Mouse (Mus musculus): Measurements from ENCODE around the gene Slc7a15. TPM values are rescaled to one million over a fixed set of nuclear protein-coding genes. Genes with fewer than 3 reads are reported as not detected.

Gene Slc7a15
- polyA plus RNA-seq, 1 experiment from 2014 or later = not detected

- no peaks in the 10 kb centered on the region for H3K36me3 ChIP-seq (ENCODE audit: control insufficient read depth, insufficient read depth, low read length)
- no peaks in the 10 kb centered on the region for H3K27me3 ChIP-seq (ENCODE audit: control insufficient read depth, insufficient read depth, low read length)
- H3K4me1 ChIP-seq (ENCODE audit: control insufficient read depth, insufficient read depth, low read length) = peaks cover 23% of the 10 kb centered on the region
- peak; percentile 77 for DNase-seq (ENCODE audit: low spot score)
- peak overlapping the region; percentile 96 for H3K27ac ChIP-seq (replicated peaks; ENCODE audit: low read depth, low read length)
- peak overlapping the region; percentile 78 for H3K4me3 ChIP-seq (ENCODE audit: low read depth, low read length)
- H3K4me2 ChIP-seq (ENCODE audit: low read depth, severe bottlenecking) = peak overlapping the region; percentile 95
- peak overlapping the region; percentile 90 for H3K9ac ChIP-seq (ENCODE audit: low read length)
- H3K9me3 ChIP-seq (ENCODE audit: control insufficient read depth, low read length) = no peaks in the 10 kb centered on the region
- WGBS = under 1% methylated on average over 98 of the region's 99 CpGs
- peak; percentile 24 for ATAC-seq (ENCODE audit: insufficient number of reproducible peaks, low FRiP score, low TSS enrichment, low read depth)
Measured at GRCm38 (mm10) chr12:8499001-8499870, 99.6 kb downstream of the Slc7a15 start.

- peaks cover 23% of the 10 kb centered on the region for H3K4me1 ChIP-seq (ENCODE audit: control insufficient read depth, insufficient read depth, low read length)
- DNase-seq (ENCODE audit: low spot score) (no peak), ATAC-seq (ENCODE audit: insufficient number of reproducible peaks, low FRiP score, low TSS enrichment, low read depth) (no peak; the same call in 1 of the 2 replicates)
- H3K27me3 ChIP-seq (ENCODE audit: control insufficient read depth, insufficient read depth, low read length) = no peaks in the 10 kb centered on the region
- no peaks in the 10 kb centered on the region for H3K9me3 ChIP-seq (ENCODE audit: control insufficient read depth, low read length)
- H3K4me2 ChIP-seq (ENCODE audit: low read depth, severe bottlenecking) = peak overlapping the region; percentile 95
- H3K4me3 ChIP-seq (ENCODE audit: low read depth, low read length) = peak overlapping the region; percentile 78
- H3K9ac ChIP-seq (ENCODE audit: low read length) = peak overlapping the region; percentile 90
- no peaks in the 10 kb centered on the region for H3K36me3 ChIP-seq (ENCODE audit: control insufficient read depth, insufficient read depth, low read length)
- 4% methylated on average over 10 of the region's 13 CpGs for WGBS
- H3K27ac ChIP-seq (replicated peaks; ENCODE audit: low read depth, low read length) = 0 out of 2 replicates have a peak overlapping the region, but pooled peaks have one; percentile 26
Measured at GRCm38 (mm10) chr12:8498591-8499000, 100.3 kb downstream of the Slc7a15 start.

- DNase-seq (ENCODE audit: low spot score) (no peak), ATAC-seq (ENCODE audit: insufficient number of reproducible peaks, low FRiP score, low TSS enrichment, low read depth) (no peak)
- WGBS = 38% methylated on average over 8 of the region's 8 CpGs
- Histone ChIP-seq H3K9ac (ENCODE audit: low read length) (peak overlapping the region; percentile 90), H3K27me3 (ENCODE audit: control insufficient read depth, insufficient read depth, low read length) (no peaks in the 10 kb centered on the region), H3K9me3 (ENCODE audit: control insufficient read depth, low read length) (no peaks in the 10 kb centered on the region), H3K36me3 (ENCODE audit: control insufficient read depth, insufficient read depth, low read length) (no peaks in the 10 kb centered on the region), H3K4me2 (ENCODE audit: low read depth, severe bottlenecking) (peak overlapping the region; percentile 95), H3K27ac (replicated peaks; ENCODE audit: low read depth, low read length) (no peak overlapping the region), H3K4me1 (ENCODE audit: control insufficient read depth, insufficient read depth, low read length) (peaks cover 23% of the 10 kb centered on the region), H3K4me3 (ENCODE audit: low read depth, low read length) (peak overlapping the region; percentile 78)
Measured at GRCm38 (mm10) chr12:8498148-8498571, 100.7 kb downstream of the Slc7a15 start.

DNA sequence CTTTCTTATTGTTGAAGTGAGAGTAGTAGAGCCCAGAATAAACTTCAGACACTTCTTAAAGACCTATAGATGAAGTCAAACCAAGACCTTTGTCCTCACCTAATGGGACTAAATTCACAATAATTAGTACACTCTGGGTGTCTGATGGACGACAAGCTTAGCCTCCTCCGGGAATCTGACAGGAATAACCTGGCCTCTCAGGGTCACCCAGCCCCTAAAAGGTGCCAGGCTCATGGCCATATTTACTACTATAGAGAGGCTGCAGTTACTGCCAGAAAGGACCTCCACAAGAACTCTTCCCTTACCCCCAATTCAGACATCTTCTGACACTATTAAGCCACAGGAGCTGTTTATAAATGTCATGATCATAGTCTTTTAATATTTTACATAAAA is 101.6 kb downstream of the Slc7a15 start:
- Histone ChIP-seq H3K9me3 (ENCODE audit: control insufficient read depth, low read length) (no peaks in the 10 kb centered on the region), H3K9ac (ENCODE audit: low read length) (no peak overlapping the region), H3K27ac (replicated peaks; ENCODE audit: low read depth, low read length) (no peak overlapping the region), H3K4me2 (ENCODE audit: low read depth, severe bottlenecking) (0 out of 2 replicates have a peak overlapping the region, but pooled peaks have one; percentile 13), H3K36me3 (ENCODE audit: control insufficient read depth, insufficient read depth, low read length) (no peaks in the 10 kb centered on the region), H3K27me3 (ENCODE audit: control insufficient read depth, insufficient read depth, low read length) (no peaks in the 10 kb centered on the region), H3K4me1 (ENCODE audit: control insufficient read depth, insufficient read depth, low read length) (peaks cover 23% of the 10 kb centered on the region), H3K4me3 (ENCODE audit: low read depth, low read length) (no peak overlapping the region)
- no peak for DNase-seq (ENCODE audit: low spot score)
- no peak for ATAC-seq (ENCODE audit: insufficient number of reproducible peaks, low FRiP score, low TSS enrichment, low read depth)
- WGBS = 17% methylated on average over 2 of the region's 2 CpGs

GRCm38 (mm10) chr12:8496679-8497313 is 102.1 kb downstream of the Slc7a15 start:
- no peak overlapping the region for H3K4me3 ChIP-seq (ENCODE audit: low read depth, low read length)
- DNase-seq (ENCODE audit: low spot score) (no peak), ATAC-seq (ENCODE audit: insufficient number of reproducible peaks, low FRiP score, low TSS enrichment, low read depth) (no peak)
- WGBS = 35% methylated on average over 2 of the region's 2 CpGs
- no peaks in the 10 kb centered on the region for H3K27me3 ChIP-seq (ENCODE audit: control insufficient read depth, insufficient read depth, low read length)
- H3K9me3 ChIP-seq (ENCODE audit: control insufficient read depth, low read length) = no peaks in the 10 kb centered on the region
- peaks cover 23% of the 10 kb centered on the region for H3K4me1 ChIP-seq (ENCODE audit: control insufficient read depth, insufficient read depth, low read length)
- no peaks in the 10 kb centered on the region for H3K36me3 ChIP-seq (ENCODE audit: control insufficient read depth, insufficient read depth, low read length)
- no peak overlapping the region for H3K27ac ChIP-seq (replicated peaks; ENCODE audit: low read depth, low read length)
- no peak overlapping the region for H3K9ac ChIP-seq (ENCODE audit: low read length)
- 0 out of 2 replicates have a peak overlapping the region, but pooled peaks have one; percentile 13 for H3K4me2 ChIP-seq (ENCODE audit: low read depth, severe bottlenecking)

- 18% methylated on average over 15 of the region's 15 CpGs for WGBS
- Histone ChIP-seq H3K36me3 (ENCODE audit: control insufficient read depth, insufficient read depth, low read length) (no peaks in the 10 kb centered on the region), H3K27me3 (ENCODE audit: control insufficient read depth, insufficient read depth, low read length) (no peaks in the 10 kb centered on the region), H3K4me2 (ENCODE audit: low read depth, severe bottlenecking) (peak overlapping the region; percentile 22; the same call in 1 of the 2 replicates), H3K4me3 (ENCODE audit: low read depth, low read length) (no peak overlapping the region), H3K9ac (ENCODE audit: low read length) (0 out of 2 replicates have a peak overlapping the region, but pooled peaks have one; percentile 17), H3K9me3 (ENCODE audit: control insufficient read depth, low read length) (no peaks in the 10 kb centered on the region), H3K4me1 (ENCODE audit: control insufficient read depth, insufficient read depth, low read length) (peaks cover 23% of the 10 kb centered on the region), H3K27ac (replicated peaks; ENCODE audit: low read depth, low read length) (peak overlapping the region; percentile 59)
- ATAC-seq (ENCODE audit: insufficient number of reproducible peaks, low FRiP score, low TSS enrichment, low read depth) (no peak), DNase-seq (ENCODE audit: low spot score) (peak; percentile 41)
Measured at GRCm38 (mm10) chr12:8495881-8496678, 102.8 kb downstream of the Slc7a15 start.

DNA sequence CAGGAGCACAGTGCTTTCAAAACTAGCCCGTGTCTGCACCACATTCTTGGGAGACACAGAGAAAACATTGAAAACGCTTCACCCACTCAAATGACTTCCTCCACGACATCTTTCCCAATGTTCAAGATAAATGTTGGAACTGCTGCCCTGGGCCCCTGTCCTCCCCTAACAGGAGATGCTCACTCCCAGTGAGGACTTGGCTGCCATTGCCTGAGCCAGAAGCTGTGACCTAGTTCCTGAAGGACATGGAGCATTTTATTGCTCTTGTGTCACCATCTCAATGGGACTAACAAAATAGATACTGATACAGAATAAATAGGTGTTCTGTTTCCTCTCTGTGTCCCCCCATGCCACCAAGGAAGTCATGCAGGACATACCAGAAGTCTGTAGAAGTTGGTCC is 104.2 kb downstream of the Slc7a15 start:
- H3K27me3 ChIP-seq (ENCODE audit: control insufficient read depth, insufficient read depth, low read length) = no peaks in the 10 kb centered on the region
- peaks cover 17% of the 10 kb centered on the region for H3K4me1 ChIP-seq (ENCODE audit: control insufficient read depth, insufficient read depth, low read length)
- no peak overlapping the region for H3K27ac ChIP-seq (replicated peaks; ENCODE audit: low read depth, low read length)
- DNase-seq (ENCODE audit: low spot score) (no peak), ATAC-seq (ENCODE audit: insufficient number of reproducible peaks, low FRiP score, low TSS enrichment, low read depth) (no peak)
- H3K36me3 ChIP-seq (ENCODE audit: control insufficient read depth, insufficient read depth, low read length) = no peaks in the 10 kb centered on the region
- no peaks in the 10 kb centered on the region for H3K9me3 ChIP-seq (ENCODE audit: control insufficient read depth, low read length)
- H3K4me2 ChIP-seq (ENCODE audit: low read depth, severe bottlenecking) = no peak overlapping the region
- no peak overlapping the region for H3K9ac ChIP-seq (ENCODE audit: low read length)
- 88% methylated on average over 3 of the region's 3 CpGs for WGBS
- H3K4me3 ChIP-seq (ENCODE audit: low read depth, low read length) = no peak overlapping the region

DNA sequence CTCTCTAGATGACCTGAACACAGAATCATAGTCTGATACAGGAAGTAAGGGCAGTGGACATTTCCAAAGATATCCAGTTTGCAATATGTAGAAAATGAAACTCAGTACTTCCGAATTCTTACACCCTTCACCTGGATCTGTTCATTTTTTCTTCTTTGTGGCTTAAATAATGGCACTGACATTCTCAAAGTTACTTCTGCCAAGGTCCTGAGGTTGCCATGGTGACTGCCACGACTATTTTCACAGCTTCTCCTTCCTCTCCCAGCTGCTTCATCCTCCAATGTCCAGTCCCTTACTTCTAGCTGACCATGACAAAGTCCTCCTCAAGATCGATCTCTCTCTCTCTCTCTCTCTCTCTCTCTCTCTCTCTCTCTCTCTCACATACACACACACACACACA is 105.5 kb downstream of the Slc7a15 start:
- ATAC-seq (ENCODE audit: insufficient number of reproducible peaks, low FRiP score, low TSS enrichment, low read depth) (no peak), DNase-seq (ENCODE audit: low spot score) (no peak)
- Histone ChIP-seq H3K4me1 (ENCODE audit: control insufficient read depth, insufficient read depth, low read length) (peaks cover 14% of the 10 kb centered on the region), H3K9me3 (ENCODE audit: control insufficient read depth, low read length) (no peaks in the 10 kb centered on the region), H3K4me2 (ENCODE audit: low read depth, severe bottlenecking) (no peak overlapping the region), H3K9ac (ENCODE audit: low read length) (no peak overlapping the region), H3K27me3 (ENCODE audit: control insufficient read depth, insufficient read depth, low read length) (no peaks in the 10 kb centered on the region), H3K36me3 (ENCODE audit: control insufficient read depth, insufficient read depth, low read length) (no peaks in the 10 kb centered on the region), H3K27ac (replicated peaks; ENCODE audit: low read depth, low read length) (no peak overlapping the region), H3K4me3 (ENCODE audit: low read depth, low read length) (no peak overlapping the region)
- 71% methylated on average over 3 of the region's 3 CpGs for WGBS
